Mouse (Mus musculus): Measurements from ENCODE around the gene Galk1. TPM values are rescaled to one million over a fixed set of nuclear protein-coding genes. Genes with fewer than 3 reads are reported as not detected.
A peak's percentile ranks its signal among the peaks of the same experiment; 100 is the strongest.

Gene Galk1
- polyA plus RNA-seq, 1 experiment from 2014 or later: 137 TPM

DNA sequence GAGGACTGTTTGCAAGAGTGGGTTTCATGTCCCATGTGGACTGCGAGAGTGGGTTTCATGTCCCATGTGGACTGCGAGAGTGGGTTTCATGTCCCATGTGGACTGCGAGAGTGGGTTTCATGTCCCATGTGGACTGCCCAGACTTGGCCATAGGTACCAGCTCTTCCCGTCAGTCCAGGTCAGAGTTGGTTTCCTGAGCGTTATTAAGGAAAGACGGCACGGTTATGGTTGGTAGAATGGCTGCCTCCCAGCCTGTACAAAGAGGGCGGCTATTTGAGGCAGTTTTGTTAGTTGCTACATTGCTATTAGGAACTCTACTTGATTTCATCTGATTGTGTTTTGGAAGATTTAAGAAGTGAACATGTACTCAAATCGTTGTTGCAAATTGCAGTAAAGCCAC lies 25.3 kb upstream of the Galk1 start:
- H3K36me3 ChIP-seq (ENCODE audit: control insufficient read depth, insufficient read depth, low read length): peaks cover 17% of the 10 kb centered on the region
- 93% methylated on average over 9 of the region's 9 CpGs for WGBS (ENCODE audit: insufficient replicate concordance)
- H3K4me2 ChIP-seq: no peak overlapping the region
- ATAC-seq (replicated peaks; ENCODE audit: insufficient number of reproducible peaks, low FRiP score, low TSS enrichment): no peak
- H3K4me1 ChIP-seq (ENCODE audit: control insufficient read depth, insufficient read depth, low read length): peaks cover 7% of the 10 kb centered on the region
- H3K27ac ChIP-seq (ENCODE audit: low read depth, low read length): no peak overlapping the region
- no peak overlapping the region for H3K9ac ChIP-seq (ENCODE audit: low read depth, low read length)
- H3K27me3 ChIP-seq (ENCODE audit: control insufficient read depth, insufficient read depth, low read length): no peaks in the 10 kb centered on the region
- no peak overlapping the region for H3K4me3 ChIP-seq (ENCODE audit: low read depth, low read length)
- H3K9me3 ChIP-seq (replicated peaks; ENCODE audit: control insufficient read depth, low read length): no peaks in the 10 kb centered on the region

DNA sequence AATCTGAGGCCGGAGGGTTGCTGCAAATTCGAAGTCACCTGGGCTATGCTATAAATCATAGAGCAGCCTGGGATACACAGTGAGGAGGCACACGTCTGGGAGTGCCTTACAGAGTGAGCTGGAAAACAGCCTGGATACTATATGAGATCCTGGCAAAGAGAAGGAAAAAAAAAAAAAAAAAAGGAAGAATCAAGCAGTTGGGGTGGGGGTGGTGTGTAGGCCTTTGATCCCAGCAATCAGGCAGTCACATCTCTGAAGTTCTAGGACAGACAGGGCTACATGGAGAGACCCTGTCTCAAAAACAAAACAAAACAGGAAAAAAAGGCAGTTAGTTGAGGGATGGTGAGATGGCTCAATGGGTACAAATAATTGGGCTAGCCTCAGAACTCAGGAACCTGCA lies 24.2 kb upstream of the Galk1 start:
- Histone ChIP-seq H3K9ac (ENCODE audit: low read depth, low read length) (no peak overlapping the region), H3K27me3 (ENCODE audit: control insufficient read depth, insufficient read depth, low read length) (no peaks in the 10 kb centered on the region), H3K9me3 (replicated peaks; ENCODE audit: control insufficient read depth, low read length) (no peaks in the 10 kb centered on the region), H3K4me2 (no peak overlapping the region), H3K27ac (ENCODE audit: low read depth, low read length) (no peak overlapping the region), H3K4me3 (ENCODE audit: low read depth, low read length) (no peak overlapping the region), H3K36me3 (ENCODE audit: control insufficient read depth, insufficient read depth, low read length) (peaks cover 11% of the 10 kb centered on the region), H3K4me1 (ENCODE audit: control insufficient read depth, insufficient read depth, low read length) (peaks cover 12% of the 10 kb centered on the region)
- WGBS (ENCODE audit: insufficient replicate concordance): 91% methylated on average over 3 of the region's 3 CpGs
- no peak for ATAC-seq (replicated peaks; ENCODE audit: insufficient number of reproducible peaks, low FRiP score, low TSS enrichment)

DNA sequence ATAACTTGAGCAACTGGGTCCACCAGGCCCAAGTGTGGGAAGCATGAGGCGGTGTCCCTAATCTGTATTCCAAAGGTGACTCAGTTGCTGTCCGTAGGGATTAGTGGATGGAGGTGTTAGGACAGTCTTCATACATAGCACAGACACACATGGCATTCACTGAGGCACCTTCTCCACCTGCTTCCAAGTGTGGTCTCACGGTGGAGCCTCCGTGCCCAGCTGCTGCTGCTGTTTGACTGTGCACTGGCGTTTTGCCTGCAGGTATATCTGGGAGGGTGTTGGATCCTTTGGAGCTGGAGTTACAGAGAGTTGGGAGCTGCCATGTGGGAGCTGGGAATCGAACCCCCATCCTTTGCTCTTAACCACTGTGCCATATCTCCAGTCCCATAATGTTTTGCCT lies 22.1 kb upstream of the Galk1 start:
- Histone ChIP-seq H3K9ac (ENCODE audit: low read depth, low read length) (no peak overlapping the region), H3K36me3 (ENCODE audit: control insufficient read depth, insufficient read depth, low read length) (peaks cover 5% of the 10 kb centered on the region; the same call in 1 of the 2 replicates), H3K27me3 (ENCODE audit: control insufficient read depth, insufficient read depth, low read length) (no peaks in the 10 kb centered on the region), H3K4me2 (no peak overlapping the region), H3K9me3 (replicated peaks; ENCODE audit: control insufficient read depth, low read length) (no peaks in the 10 kb centered on the region), H3K4me1 (ENCODE audit: control insufficient read depth, insufficient read depth, low read length) (peaks cover 18% of the 10 kb centered on the region), H3K4me3 (ENCODE audit: low read depth, low read length) (no peak overlapping the region), H3K27ac (ENCODE audit: low read depth, low read length) (no peak overlapping the region)
- ATAC-seq (replicated peaks; ENCODE audit: insufficient number of reproducible peaks, low FRiP score, low TSS enrichment): no peak
- 91% methylated on average over 6 of the region's 6 CpGs for WGBS (ENCODE audit: insufficient replicate concordance)

DNA sequence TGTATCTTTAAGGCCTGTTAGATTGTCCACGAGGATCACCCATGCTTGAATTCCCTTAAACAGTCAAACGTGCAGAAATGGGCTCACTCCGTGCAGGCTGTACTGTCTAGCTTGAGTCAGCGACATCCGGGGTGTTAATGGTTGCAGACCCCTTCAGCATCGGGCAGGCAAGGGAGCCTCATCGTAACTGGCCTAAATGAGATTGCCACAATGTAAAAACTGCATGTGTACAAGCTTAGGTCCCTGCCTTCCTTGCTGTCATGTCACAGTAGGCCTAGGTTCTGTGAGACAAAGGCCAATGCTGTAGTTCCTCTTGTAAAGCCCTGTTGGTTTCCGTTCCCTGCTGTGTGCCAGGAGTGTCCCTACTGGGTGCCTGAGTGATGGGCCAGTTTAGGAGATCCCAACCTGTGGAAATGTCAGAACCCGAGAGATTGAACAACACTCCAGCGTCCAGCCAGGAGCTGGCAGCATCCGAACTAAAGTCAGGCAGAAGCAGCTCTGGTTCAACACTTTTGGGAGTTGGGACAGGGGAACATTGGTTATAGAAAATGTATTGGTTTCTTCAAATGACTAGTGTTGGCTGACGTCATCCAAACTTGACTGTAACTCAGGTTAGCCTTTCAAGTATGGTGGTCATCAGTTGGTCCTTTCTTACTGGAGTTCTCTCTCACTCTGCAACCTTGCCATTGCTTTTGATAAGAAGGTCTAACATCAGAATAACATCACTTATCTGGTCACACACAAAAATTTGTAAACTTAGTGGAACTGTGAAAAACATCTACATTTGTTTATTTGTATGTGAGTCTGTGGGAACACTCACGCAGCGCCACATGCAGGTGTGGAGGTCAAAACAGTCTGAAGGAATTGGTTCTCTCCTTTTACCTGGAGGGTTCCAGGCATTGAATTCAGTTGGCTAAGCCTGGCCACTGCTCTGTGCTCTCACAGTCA lies 18.7 kb upstream of the Galk1 start:
- H3K4me3 ChIP-seq (ENCODE audit: low read depth, low read length): peak overlapping the region; percentile 82
- H3K27me3 ChIP-seq (ENCODE audit: control insufficient read depth, insufficient read depth, low read length): no peaks in the 10 kb centered on the region
- no peaks in the 10 kb centered on the region for H3K9me3 ChIP-seq (replicated peaks; ENCODE audit: control insufficient read depth, low read length)
- peak overlapping the region; percentile 91 for H3K9ac ChIP-seq (ENCODE audit: low read depth, low read length)
- peak; percentile 12 for ATAC-seq (replicated peaks; ENCODE audit: insufficient number of reproducible peaks, low FRiP score, low TSS enrichment)
- no peaks in the 10 kb centered on the region for H3K36me3 ChIP-seq (ENCODE audit: control insufficient read depth, insufficient read depth, low read length)
- peak overlapping the region; percentile 100 for H3K27ac ChIP-seq (ENCODE audit: low read depth, low read length)
- 29% methylated on average over 14 of the region's 14 CpGs for WGBS (ENCODE audit: insufficient replicate concordance)
- peaks cover 20% of the 10 kb centered on the region for H3K4me1 ChIP-seq (ENCODE audit: control insufficient read depth, insufficient read depth, low read length)
- peak overlapping the region; percentile 95 for H3K4me2 ChIP-seq

DNA sequence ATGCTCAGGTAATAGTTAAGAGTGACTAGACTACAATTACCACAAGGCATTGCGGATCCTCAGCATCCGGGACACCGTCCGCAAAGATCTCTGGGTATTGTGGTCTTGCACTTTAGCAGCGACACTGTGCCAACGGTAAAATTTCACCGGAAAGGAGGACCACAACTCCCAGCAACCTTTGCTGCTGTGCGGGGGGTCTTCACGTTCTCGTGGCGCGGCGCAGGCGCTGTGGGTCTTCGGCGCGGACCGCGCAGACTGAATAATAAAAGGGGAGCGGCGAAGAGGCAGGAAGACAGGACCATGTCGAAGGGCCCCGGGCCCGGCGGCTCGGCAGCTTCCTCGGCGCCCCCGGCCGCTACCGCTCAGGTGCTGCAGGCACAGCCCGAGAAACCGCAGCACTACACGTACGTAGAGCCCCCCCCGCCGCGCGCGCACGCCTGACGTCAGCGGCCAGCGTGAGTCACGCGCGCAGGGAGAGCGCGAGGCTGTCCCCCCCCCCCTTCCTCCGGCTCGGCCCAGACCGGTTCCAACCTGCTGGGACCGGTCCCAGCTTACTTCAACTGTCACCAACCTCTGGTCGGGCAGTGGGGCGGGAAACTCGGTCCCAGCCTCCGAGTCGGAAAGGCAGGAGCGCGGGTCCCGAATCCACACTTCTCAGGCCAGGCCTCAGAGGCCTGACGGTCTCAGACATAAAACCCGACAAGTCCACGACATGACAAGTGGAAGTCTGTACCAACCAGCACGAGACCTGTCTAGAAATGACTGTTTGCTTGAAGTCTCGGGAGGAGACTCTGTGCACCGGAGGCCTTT lies 17.8 kb upstream of the Galk1 start, which contains the start of gene Unk:
Gene Unk (plus strand): TSS at position 235 of the 810 bp plus-strand sequence.
- no peaks in the 10 kb centered on the region for H3K27me3 ChIP-seq (ENCODE audit: control insufficient read depth, insufficient read depth, low read length)
- peak; percentile 93 for ATAC-seq (replicated peaks; ENCODE audit: insufficient number of reproducible peaks, low FRiP score, low TSS enrichment)
- peak within 1 kb of the TSS; percentile 95 for H3K4me2 ChIP-seq
- under 1% methylated on average over 48 of the region's 67 CpGs for WGBS (ENCODE audit: insufficient replicate concordance)
- H3K9ac ChIP-seq (ENCODE audit: low read depth, low read length): peak within 1 kb of the TSS; percentile 91
- H3K36me3 ChIP-seq (ENCODE audit: control insufficient read depth, insufficient read depth, low read length): no peaks in the 10 kb centered on the region
- H3K27ac ChIP-seq (ENCODE audit: low read depth, low read length): peak within 1 kb of the TSS; percentile 100
- H3K9me3 ChIP-seq (replicated peaks; ENCODE audit: control insufficient read depth, low read length): no peaks in the 10 kb centered on the region
- peak within 1 kb of the TSS; percentile 82 for H3K4me3 ChIP-seq (ENCODE audit: low read depth, low read length)
- peaks cover 20% of the 10 kb centered on the region for H3K4me1 ChIP-seq (ENCODE audit: control insufficient read depth, insufficient read depth, low read length)

DNA sequence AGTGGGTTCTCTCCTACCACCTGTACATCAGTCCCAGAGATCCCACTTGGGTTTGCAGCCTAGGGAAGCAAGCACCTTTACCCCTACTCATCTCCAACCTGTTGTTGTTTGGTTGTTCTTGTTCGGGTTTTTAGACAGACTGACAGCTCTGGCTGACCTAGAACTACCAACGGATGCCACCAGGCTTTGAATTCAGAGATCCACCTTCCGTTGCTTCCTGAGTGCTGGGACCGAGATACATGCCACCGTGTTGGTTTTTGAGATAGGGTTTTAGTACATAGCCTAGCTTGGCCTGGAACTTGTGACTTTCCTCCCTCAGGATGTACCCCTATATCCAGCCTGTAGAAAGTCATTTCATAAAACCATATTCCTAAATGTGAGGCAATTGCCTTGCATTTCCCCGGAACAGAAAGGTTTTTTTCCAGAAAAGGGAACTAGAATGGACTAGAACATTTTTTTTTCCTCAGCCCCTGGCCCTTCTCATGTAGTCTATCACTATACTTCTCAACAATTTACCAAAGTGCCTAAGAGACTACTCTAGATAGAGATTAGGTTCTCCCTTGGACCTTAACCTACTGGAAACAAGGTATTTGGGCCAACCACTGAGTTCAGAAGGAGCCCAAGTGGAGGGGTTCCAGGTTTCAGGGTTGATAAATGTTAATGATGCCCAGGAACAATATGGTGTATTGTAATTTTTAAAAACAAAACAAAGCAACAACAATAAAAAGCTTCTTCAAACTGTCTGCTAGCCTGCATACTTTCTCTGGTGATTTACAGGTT lies 16.8 kb upstream of the Galk1 start:
- 70% methylated on average over 6 of the region's 6 CpGs for WGBS (ENCODE audit: insufficient replicate concordance)
- Histone ChIP-seq H3K27ac (ENCODE audit: low read depth, low read length) (no peak overlapping the region), H3K4me2 (peak overlapping the region; percentile 95)

DNA sequence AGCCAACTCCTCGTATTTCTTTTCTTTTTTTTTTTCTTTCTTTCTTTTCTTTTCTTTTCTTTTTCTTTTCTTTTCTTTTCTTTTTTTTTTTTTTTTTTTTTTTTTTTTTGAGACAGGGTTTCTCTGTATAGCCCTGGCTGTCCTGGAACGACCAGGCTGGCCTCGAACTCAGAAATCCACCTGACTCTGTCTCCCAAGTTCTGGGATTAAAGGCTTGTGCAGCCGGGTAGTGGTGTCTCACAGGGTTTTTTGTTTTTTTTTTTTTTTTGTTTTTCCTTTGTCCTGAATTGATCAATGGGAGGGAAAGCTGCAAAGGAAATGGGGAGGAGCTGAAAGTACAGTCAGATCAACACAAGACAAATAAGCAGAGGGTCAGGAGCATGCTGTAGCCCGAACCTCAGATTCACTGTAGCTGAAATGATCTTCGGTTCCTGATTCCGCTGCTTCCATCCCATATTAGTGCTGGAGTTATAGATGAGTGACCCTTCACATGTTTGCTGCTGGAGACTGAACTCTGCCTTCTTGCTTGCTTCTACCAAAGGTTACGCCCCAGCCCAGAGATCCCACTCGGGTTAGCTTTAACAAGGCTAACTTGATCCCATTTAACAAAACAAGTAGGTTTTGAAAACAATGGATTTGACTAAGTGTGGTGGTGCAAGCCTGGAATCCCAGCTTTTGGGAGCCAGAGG lies 15.8 kb upstream of the Galk1 start:
- no peaks in the 10 kb centered on the region for H3K36me3 ChIP-seq (ENCODE audit: control insufficient read depth, insufficient read depth, low read length)
- no peaks in the 10 kb centered on the region for H3K9me3 ChIP-seq (replicated peaks; ENCODE audit: control insufficient read depth, low read length)
- no peak overlapping the region for H3K4me3 ChIP-seq (ENCODE audit: low read depth, low read length)
- H3K9ac ChIP-seq (ENCODE audit: low read depth, low read length): no peak overlapping the region
- no peak overlapping the region for H3K4me2 ChIP-seq
- no peak overlapping the region for H3K27ac ChIP-seq (ENCODE audit: low read depth, low read length)
- no peak for ATAC-seq (replicated peaks; ENCODE audit: insufficient number of reproducible peaks, low FRiP score, low TSS enrichment)
- WGBS (ENCODE audit: insufficient replicate concordance): 79% methylated on average over 9 of the region's 9 CpGs
- peaks cover 20% of the 10 kb centered on the region for H3K4me1 ChIP-seq (ENCODE audit: control insufficient read depth, insufficient read depth, low read length)
- H3K27me3 ChIP-seq (ENCODE audit: control insufficient read depth, insufficient read depth, low read length): no peaks in the 10 kb centered on the region

More for the DNA sequence above, 16.8 kb upstream of the Galk1 start:
- Histone ChIP-seq H3K27me3 (ENCODE audit: control insufficient read depth, insufficient read depth, low read length) (no peaks in the 10 kb centered on the region), H3K9me3 (replicated peaks; ENCODE audit: control insufficient read depth, low read length) (no peaks in the 10 kb centered on the region), H3K4me3 (ENCODE audit: low read depth, low read length) (peak overlapping the region; percentile 82), H3K4me1 (ENCODE audit: control insufficient read depth, insufficient read depth, low read length) (peaks cover 20% of the 10 kb centered on the region), H3K36me3 (ENCODE audit: control insufficient read depth, insufficient read depth, low read length) (no peaks in the 10 kb centered on the region), H3K9ac (ENCODE audit: low read depth, low read length) (peak overlapping the region; percentile 91; the same call in 1 of the 2 replicates)
- ATAC-seq (replicated peaks; ENCODE audit: insufficient number of reproducible peaks, low FRiP score, low TSS enrichment): no peak

Data from heart, embryonic 11.5 days (tissue).